Mouse (Mus musculus): ENCODE results near the gene Phyhipl. TPM values are rescaled to one million over a fixed set of nuclear protein-coding genes. Genes with fewer than 3 reads are reported as not detected.

The Phyhipl gene
- total and polyA plus RNA-seq, 2 experiments from 2014 or later = 35.4 to 229 TPM

GRCm38 (mm10) chr10:70635261-70635660, 20.5 kb downstream of the Phyhipl start:
- Histone ChIP-seq H3K4me2 (ENCODE audit: low read depth) (no peak overlapping the region), H3K9ac (no peak overlapping the region), H3K4me1 (ENCODE audit: insufficient read depth) (no peaks in the 10 kb centered on the region), H3K4me3 (ENCODE audit: low read depth, low read length) (no peak overlapping the region), H3K36me3 (ENCODE audit: insufficient read depth) (no peaks in the 10 kb centered on the region), H3K27ac (ENCODE audit: low read depth, low read length) (no peak overlapping the region), H3K9me3 (ENCODE audit: low read length) (no peaks in the 10 kb centered on the region), H3K27me3 (ENCODE audit: insufficient read depth, low read length) (no peaks in the 10 kb centered on the region)
- no peak for DNase-seq
- 45% methylated on average over 1 of the region's 1 CpGs for WGBS
- no peak for ATAC-seq
- no peak for TF ChIP-seq CTCF (IDR thresholded peaks at IDR 0.05; ENCODE audit: low read depth)

- 73% methylated on average over 1 of the region's 1 CpGs for WGBS
- Histone ChIP-seq H3K4me1 (ENCODE audit: insufficient read depth) (no peaks in the 10 kb centered on the region), H3K27me3 (ENCODE audit: insufficient read depth, low read length) (no peaks in the 10 kb centered on the region), H3K27ac (ENCODE audit: low read depth, low read length) (no peak overlapping the region), H3K4me2 (ENCODE audit: low read depth) (no peak overlapping the region), H3K4me3 (ENCODE audit: low read depth, low read length) (no peak overlapping the region), H3K36me3 (ENCODE audit: insufficient read depth) (no peaks in the 10 kb centered on the region), H3K9me3 (ENCODE audit: low read length) (no peaks in the 10 kb centered on the region), H3K9ac (no peak overlapping the region)
- no peak for TF ChIP-seq CTCF (IDR thresholded peaks at IDR 0.05; ENCODE audit: low read depth)
- DNase-seq (no peak), ATAC-seq (no peak)
Measured at GRCm38 (mm10) chr10:70631142-70631541, 24.6 kb downstream of the Phyhipl start.

GRCm38 (mm10) chr10:70623461-70623860, 32.3 kb downstream of the Phyhipl start:
- H3K27me3 ChIP-seq (ENCODE audit: insufficient read depth, low read length) = no peaks in the 10 kb centered on the region
- H3K9me3 ChIP-seq (ENCODE audit: low read length) = no peaks in the 10 kb centered on the region
- 96% methylated on average over 3 of the region's 3 CpGs for WGBS
- H3K4me3 ChIP-seq (ENCODE audit: low read depth, low read length) = no peak overlapping the region
- no peak overlapping the region for H3K4me2 ChIP-seq (ENCODE audit: low read depth)
- H3K27ac ChIP-seq (ENCODE audit: low read depth, low read length) = no peak overlapping the region
- DNase-seq = no peak
- H3K9ac ChIP-seq = no peak overlapping the region
- no peak for TF ChIP-seq CTCF (IDR thresholded peaks at IDR 0.05; ENCODE audit: low read depth)
- no peak for ATAC-seq
- no peaks in the 10 kb centered on the region for H3K36me3 ChIP-seq (ENCODE audit: insufficient read depth)
- no peaks in the 10 kb centered on the region for H3K4me1 ChIP-seq (ENCODE audit: insufficient read depth)

GRCm38 (mm10) chr10:70616377-70616776, 39.4 kb downstream of the Phyhipl start:
- H3K36me3 ChIP-seq (ENCODE audit: insufficient read depth) = no peaks in the 10 kb centered on the region
- no peak overlapping the region for H3K4me3 ChIP-seq (ENCODE audit: low read depth, low read length)
- H3K9ac ChIP-seq = no peak overlapping the region
- no peaks in the 10 kb centered on the region for H3K9me3 ChIP-seq (ENCODE audit: low read length)
- WGBS = 91% methylated on average over 6 of the region's 6 CpGs
- H3K27ac ChIP-seq (ENCODE audit: low read depth, low read length) = no peak overlapping the region
- no peak for TF ChIP-seq CTCF (IDR thresholded peaks at IDR 0.05; ENCODE audit: low read depth)
- DNase-seq (no peak), ATAC-seq (no peak)
- no peak overlapping the region for H3K4me2 ChIP-seq (ENCODE audit: low read depth)
- no peaks in the 10 kb centered on the region for H3K4me1 ChIP-seq (ENCODE audit: insufficient read depth)
- no peaks in the 10 kb centered on the region for H3K27me3 ChIP-seq (ENCODE audit: insufficient read depth, low read length)

DNA sequence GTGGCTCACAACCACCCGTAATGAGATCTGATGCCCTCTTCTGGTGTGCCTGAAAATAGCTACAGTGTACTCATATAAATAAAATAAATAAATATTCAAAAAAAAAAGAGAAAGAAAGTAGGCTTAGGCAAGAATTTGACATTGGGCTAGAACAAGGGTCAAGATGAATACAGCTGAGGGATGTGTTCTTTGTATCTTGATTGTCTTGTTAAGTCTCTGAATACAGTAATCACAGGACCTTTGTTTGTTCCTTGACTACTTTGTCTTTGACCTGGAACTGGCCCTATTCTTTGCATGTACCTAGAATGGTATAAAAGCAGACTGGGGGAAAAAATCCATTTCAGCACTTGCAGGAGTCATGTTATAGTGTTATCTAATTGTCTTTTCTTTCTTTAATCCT, 44.1 kb downstream of the Phyhipl start:
- H3K36me3 ChIP-seq (ENCODE audit: insufficient read depth) = no peaks in the 10 kb centered on the region
- H3K27ac ChIP-seq (ENCODE audit: low read depth, low read length) = no peak overlapping the region
- WGBS = 94% methylated on average over 1 of the region's 1 CpGs
- no peaks in the 10 kb centered on the region for H3K27me3 ChIP-seq (ENCODE audit: insufficient read depth, low read length)
- no peak overlapping the region for H3K9ac ChIP-seq
- no peaks in the 10 kb centered on the region for H3K4me1 ChIP-seq (ENCODE audit: insufficient read depth)
- DNase-seq (no peak), ATAC-seq (no peak)
- no peak overlapping the region for H3K4me3 ChIP-seq (ENCODE audit: low read depth, low read length)
- H3K9me3 ChIP-seq (ENCODE audit: low read length) = no peaks in the 10 kb centered on the region
- no peak for TF ChIP-seq CTCF (IDR thresholded peaks at IDR 0.05; ENCODE audit: low read depth)
- H3K4me2 ChIP-seq (ENCODE audit: low read depth) = no peak overlapping the region

DNA sequence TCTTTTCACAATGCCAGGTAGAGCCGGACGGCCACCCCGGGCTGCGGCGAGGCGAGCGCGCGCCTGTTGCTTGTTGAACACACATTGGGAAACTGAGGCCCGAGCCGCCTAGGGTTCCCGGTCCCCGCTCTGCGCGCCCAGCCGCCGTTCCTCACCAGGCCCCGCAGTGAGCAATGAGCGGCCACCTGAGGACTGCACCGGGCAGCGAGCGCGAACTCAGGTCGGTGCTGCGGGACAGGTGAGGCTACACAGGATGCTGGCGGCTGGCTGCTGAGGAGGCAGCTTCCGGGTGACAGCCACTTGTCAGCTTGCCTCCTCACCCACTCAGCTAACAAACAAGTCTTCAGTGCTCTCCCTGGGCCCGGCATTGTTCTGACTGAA, 55.9 kb downstream of the Phyhipl start:
- peaks cover 17% of the 10 kb centered on the region; the same call in 1 of the 2 replicates for H3K4me1 ChIP-seq (ENCODE audit: insufficient read depth)
- no peak for TF ChIP-seq CTCF (IDR thresholded peaks at IDR 0.05; ENCODE audit: low read depth)
- no peaks in the 10 kb centered on the region for H3K9me3 ChIP-seq (ENCODE audit: low read length)
- peak; percentile 21 for ATAC-seq
- no peak for DNase-seq
- H3K27me3 ChIP-seq (ENCODE audit: insufficient read depth, low read length) = no peaks in the 10 kb centered on the region
- H3K4me3 ChIP-seq (ENCODE audit: low read depth, low read length) = peak overlapping the region; percentile 89
- H3K9ac ChIP-seq = peak overlapping the region; percentile 97
- H3K36me3 ChIP-seq (ENCODE audit: insufficient read depth) = no peaks in the 10 kb centered on the region
- peak overlapping the region; percentile 82 for H3K4me2 ChIP-seq (ENCODE audit: low read depth)
- peak overlapping the region; percentile 98 for H3K27ac ChIP-seq (ENCODE audit: low read depth, low read length)
- under 1% methylated on average over 28 of the region's 28 CpGs for WGBS

DNA sequence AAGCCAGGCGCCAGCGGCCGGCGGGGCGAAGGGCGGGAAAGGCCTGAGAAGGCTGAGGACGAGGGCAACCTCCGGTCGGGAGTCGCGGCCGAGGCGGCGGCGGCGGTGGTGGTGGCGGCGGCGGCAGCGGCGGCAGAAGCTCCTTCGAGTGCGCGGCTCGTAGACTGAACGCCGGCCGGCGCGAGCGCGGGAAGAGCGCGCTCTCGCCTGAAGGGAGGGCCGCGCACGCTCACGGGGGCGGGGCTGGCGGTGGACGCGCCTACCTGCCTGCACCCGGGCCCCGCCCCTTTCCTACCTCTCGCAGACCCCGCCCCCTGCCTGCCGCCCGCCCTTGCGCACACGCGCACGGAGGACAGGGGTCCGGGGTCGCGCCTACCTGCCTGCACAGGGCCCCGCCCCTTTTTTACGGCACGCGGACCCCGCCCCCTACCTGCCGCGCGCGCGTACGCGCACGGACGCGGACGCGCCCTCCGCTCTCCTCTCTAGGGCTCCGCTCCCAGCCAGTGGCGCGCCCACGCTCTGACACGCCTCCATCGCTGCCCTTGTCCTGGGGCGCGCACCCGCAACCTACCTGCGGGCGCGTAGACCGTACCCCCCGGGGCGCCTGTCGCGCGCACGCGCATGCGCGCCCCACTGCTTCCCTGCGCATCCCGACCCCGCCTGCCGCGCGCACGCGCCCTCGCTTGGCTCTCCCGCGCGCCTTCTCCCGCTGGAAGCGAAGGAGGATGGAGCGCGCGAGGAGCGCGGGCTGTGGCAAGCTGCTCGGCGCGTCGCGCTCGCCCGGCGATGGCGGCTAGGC, 56.4 kb downstream of the Phyhipl start:
- peak; percentile 92 for ATAC-seq
- WGBS = 2% methylated on average over 81 of the region's 124 CpGs
- peak; percentile 98 for DNase-seq
- Histone ChIP-seq H3K4me2 (ENCODE audit: low read depth) (peak overlapping the region; percentile 82), H3K9ac (peak overlapping the region; percentile 97), H3K27me3 (ENCODE audit: insufficient read depth, low read length) (no peaks in the 10 kb centered on the region), H3K4me1 (ENCODE audit: insufficient read depth) (peaks cover 17% of the 10 kb centered on the region; the same call in 1 of the 2 replicates), H3K9me3 (ENCODE audit: low read length) (no peaks in the 10 kb centered on the region), H3K4me3 (ENCODE audit: low read depth, low read length) (peak overlapping the region; percentile 89), H3K36me3 (ENCODE audit: insufficient read depth) (no peaks in the 10 kb centered on the region), H3K27ac (ENCODE audit: low read depth, low read length) (peak overlapping the region; percentile 98)
- 0 out of 2 replicates have a peak, but pooled peaks have one; percentile 20 for TF ChIP-seq CTCF (IDR thresholded peaks at IDR 0.05; ENCODE audit: low read depth)
